Mouse (Mus musculus) lung, postnatal 0 days (tissue): ENCODE results near the gene 1110002E22Rik.

Experiments
- CTCF ChIP-seq: IDR thresholded peaks from 2 replicates; pipeline ENCODE4 v1.5.1; 2016; ENCODE audit warnings: antibody characterized with exemption, mild to moderate bottlenecking
- EP300 ChIP-seq: IDR thresholded peaks from 2 replicates; pipeline ENCODE4 v1.6.1; 2016; ENCODE audit warnings: antibody characterized with exemption, mild to moderate bottlenecking, control low read depth

- TF ChIP-seq CTCF: no peak
- no peak for TF ChIP-seq EP300
Measured at GRCm38 (mm10) chr3:138118831-138119230, 54.0 kb downstream of the 1110002E22Rik start.
